ENCODE assay signal across 27 mouse cellular contexts in the genomic region with DNA sequence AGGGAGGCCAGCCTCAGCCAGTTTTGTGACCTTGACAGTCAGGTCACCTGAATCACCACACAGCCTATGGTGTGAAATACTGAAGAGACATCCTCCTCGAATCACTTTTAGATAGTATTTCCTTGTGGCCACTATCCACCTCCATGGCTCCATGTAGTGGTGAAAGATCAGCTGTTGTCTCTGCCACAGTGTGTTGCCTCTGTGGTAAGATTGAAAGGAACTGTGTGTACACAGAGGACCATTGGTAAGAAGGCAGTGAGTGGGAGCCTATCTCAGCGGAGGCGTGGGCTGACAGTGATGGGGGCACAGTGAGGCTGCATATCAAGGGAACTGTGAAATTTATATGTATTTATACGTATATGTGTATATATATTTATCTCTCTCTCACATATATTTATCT. TPM values are rescaled to one million over a fixed set of nuclear protein-coding genes. Genes with fewer than 3 reads are reported as not detected.
DNase-seq lines count a peak whose midpoint lies in the region; ATAC-seq and TF ChIP-seq lines count a peak whose summit lies in the region.
"Had no signal": no experiment of that assay in that cellular context is flagged by ENCODE, and none has a peak within 500 bp of the region (broad histone marks: within the 10 kb centered on the region; RNA-seq: fewer than 3 reads in every experiment).

No protein-coding gene starts in this region.

- H3K36me3 ChIP-seq in megakaryocyte, embryonic 14.5 days (replicated peaks; ENCODE audit: low read length), result peaks cover 7% of the 10 kb centered on the region
- H3K36me3 ChIP-seq: heart, embryonic 12.5 days; hindbrain, embryonic 13.5 days had no signal

- H3K27ac ChIP-seq in gastrocnemius, adult 2 months, result peak overlapping the region; percentile 25; the same call in 1 of the 2 replicates
- H3K27ac ChIP-seq: forebrain, embryonic 10.5 days; forebrain, embryonic 13.5 days; hindbrain, embryonic 13.5 days; hindbrain, postnatal 0 days had no signal

- H3K4me1 ChIP-seq in megakaryocyte, embryonic 14.5 days, result peaks cover 86% of the 10 kb centered on the region

- H3K9me3 ChIP-seq in megakaryocyte, embryonic 14.5 days, result no peaks in the 10 kb centered on the region
- H3K9me3 ChIP-seq: forebrain, embryonic 10.5 days; forebrain, embryonic 13.5 days; heart, embryonic 12.5 days; hindbrain, embryonic 13.5 days had no signal

- no peaks in the 10 kb centered on the region for H3K27me3 ChIP-seq in megakaryocyte, embryonic 14.5 days (replicated peaks)
- H3K27me3 ChIP-seq: CH12.LX; forebrain, embryonic 13.5 days; heart, embryonic 12.5 days; hindbrain, embryonic 13.5 days had no signal

- intact Hi-C loops in gastrocnemius, adult 2 months (cut with DNase I), result no loop called here

- no peak for TF ChIP-seq CTCF in gastrocnemius, adult 2 months (IDR thresholded peaks at IDR 0.05)

- no peak for ATAC-seq in megakaryocyte, adult 5-6 weeks (ENCODE audit: poor library complexity, severe bottlenecking)
- ATAC-seq in common myeloid progenitor, adult 5-6 weeks (replicated peaks; ENCODE audit: low read depth, poor library complexity, severe bottlenecking), result peak; percentile 31
- ATAC-seq in megakaryocyte progenitor cell, adult 5-6 weeks (replicated peaks; ENCODE audit: poor library complexity), result peak; percentile 45
- ATAC-seq: forebrain, embryonic 13.5 days; forebrain, embryonic 16.5 days; hindbrain, postnatal 0 days; inflammation-experienced regulatory T-cells, adult 6 months; intestine, embryonic 16.5 days had no signal

- DNase-seq in gastrocnemius, adult 2 months, result no peak
- no peak for DNase-seq in gastrocnemius, adult 18-20 months (ENCODE audit: low spot score)
- DNase-seq in ovary, postnatal 14 days (ENCODE audit: low spot score), result no peak
- no peak for DNase-seq in retina, postnatal 1 day
- DNase-seq: adrenal gland, adult 2 months; adrenal gland, postnatal 14 days; B cell, adult 2 months; cerebellum, adult 11 months; cerebellum, adult 8-10 months; cerebellum, postnatal 10 days; cerebellum, postnatal 36 days; gastrocnemius, postnatal 25 days; heart, postnatal 14 days; heart, postnatal 4 days had no signal

- no peak overlapping the region for H3K4me3 ChIP-seq in gastrocnemius, adult 2 months
- H3K4me3 ChIP-seq in megakaryocyte, embryonic 14.5 days (replicated peaks), result peak overlapping the region; percentile 28
- H3K4me3 ChIP-seq: forebrain, embryonic 10.5 days; forebrain, embryonic 13.5 days; heart, embryonic 12.5 days; hindbrain, embryonic 13.5 days had no signal

RNA-seq across cellular contexts. Expression of gene Reps1, which starts 5.9 kb away (rescaled TPM):
- 10 to 100 TPM; 22.8 to 25.3 TPM for total RNA-seq in gastrocnemius, adult 2 months (2021)
- 10 to 100 TPM; 24.0 to 27.8 TPM for total RNA-seq in gastrocnemius, adult 18-20 months (2021)
- 11.3 and 16.0 TPM in 2 replicates for polyA plus RNA-seq in megakaryocyte, embryonic 14.5 days (2012; ENCODE audit: insufficient read depth, low replicate concordance)
- total RNA-seq in megakaryocyte, adult 5-6 weeks (2015), result 67.3 and 78.2 TPM in 2 replicates
- total RNA-seq in megakaryocyte, adult 5-6 weeks (2017), result 39.8 and 51.0 TPM in 2 replicates
- 45.4 and 50.2 TPM in 2 replicates for total RNA-seq in common myeloid progenitor, adult 5-6 weeks (2017)
- total RNA-seq in megakaryocyte progenitor cell, adult 5-6 weeks (2015), result 76.9 and 86.2 TPM in 2 replicates
- 39.2 and 47.2 TPM in 2 replicates for total RNA-seq in megakaryocyte progenitor cell, adult 5-6 weeks (2017)

RNA-seq across cellular contexts. Expression of gene Abracl, which starts 38.4 kb away (rescaled TPM):
- total RNA-seq in gastrocnemius, adult 2 months (2021), result 1 to 10 TPM; 2.1 to 3.2 TPM
- 1 to 10 TPM; 1.9 to 2.7 TPM for total RNA-seq in gastrocnemius, adult 18-20 months (2021)
- 127 TPM in 1 of 2 replicates, not detected in the other for polyA plus RNA-seq in megakaryocyte, embryonic 14.5 days (2012; ENCODE audit: insufficient read depth, low replicate concordance)
- total RNA-seq in megakaryocyte, adult 5-6 weeks (2015), result 291 and 343 TPM in 2 replicates
- 336 and 397 TPM in 2 replicates for total RNA-seq in megakaryocyte, adult 5-6 weeks (2017)
- 349 and 398 TPM in 2 replicates for total RNA-seq in common myeloid progenitor, adult 5-6 weeks (2017)
- total RNA-seq in megakaryocyte progenitor cell, adult 5-6 weeks (2015), result 274 and 350 TPM in 2 replicates
- total RNA-seq in megakaryocyte progenitor cell, adult 5-6 weeks (2017), result 298 and 321 TPM in 2 replicates

Comparison
In these comparisons a context has a peak if more than half of its experiments do, and no peak if none do; other contexts are left out.
1. RNA of gene Abracl, which starts 38.4 kb away (total RNA-seq): 291 to 397 TPM in megakaryocyte, adult 5-6 weeks, 349 to 398 TPM in common myeloid progenitor, adult 5-6 weeks and 274 to 350 TPM in megakaryocyte progenitor cell, adult 5-6 weeks; 2.1 to 3.2 TPM in gastrocnemius, adult 2 months and 1.9 to 2.7 TPM in gastrocnemius, adult 18-20 months; every median in the first group is over 10 times any median in the second.